Mouse (Mus musculus) cerebellum, adult 9-11 months (tissue): ENCODE data around the gene Wdr38.
A peak's percentile ranks its signal among the peaks of the same experiment; 100 is the strongest.
"Not testable (repeated sequence)": the region's sequence is repeated elsewhere in the genome, so short reads cannot be mapped to it uniquely, and the experiment has no call there.

Source experiments
- DNase-seq: peaks from one replicate; pipeline ENCODE4 v3.0.0; 2022

Wdr38 gene

GRCm38 (mm10) chr2:38999381-38999780 lies 2.1 kb downstream of the Wdr38 start:
- no peak for DNase-seq

DNA sequence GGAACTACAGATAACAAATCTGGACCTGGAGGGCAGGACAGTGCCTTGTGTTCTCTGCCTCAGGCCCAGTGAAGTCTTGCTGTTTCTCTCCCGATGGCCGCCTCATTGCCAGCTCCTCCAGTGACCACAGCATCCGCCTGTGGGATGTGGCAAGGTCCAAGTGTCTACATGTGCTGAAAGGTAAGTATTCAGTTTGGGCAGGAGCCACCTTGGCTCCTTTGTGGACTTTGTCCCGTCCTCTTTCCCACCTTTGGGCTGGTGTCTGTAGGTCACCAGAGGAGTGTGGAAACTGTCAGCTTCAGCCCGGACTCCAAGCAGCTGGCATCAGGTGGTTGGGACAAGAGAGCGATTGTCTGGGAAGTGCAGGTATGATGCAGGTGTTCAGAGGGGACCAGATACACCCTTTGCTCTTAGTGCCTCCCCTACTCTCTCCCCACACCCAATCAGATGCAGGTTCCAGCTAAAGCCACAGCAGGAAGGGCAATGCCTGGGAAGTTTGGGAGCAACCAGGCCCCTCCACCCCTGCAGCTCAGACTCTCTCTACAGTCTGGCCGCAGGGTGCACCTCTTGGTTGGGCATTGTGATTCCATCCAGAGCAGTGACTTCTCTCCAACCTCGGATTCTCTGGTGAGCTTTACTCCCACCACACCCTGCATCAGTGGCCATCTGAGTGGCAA lies 2.8 kb downstream of the Wdr38 start:
- DNase-seq, result no peak

- no peak for DNase-seq
These were observed 3.3 kb downstream of the Wdr38 start for GRCm38 (mm10) chr2:39000587-39000919.

GRCm38 (mm10) chr2:39001866-39002265 lies 4.6 kb downstream of the Wdr38 start:
- no peak for DNase-seq

DNA sequence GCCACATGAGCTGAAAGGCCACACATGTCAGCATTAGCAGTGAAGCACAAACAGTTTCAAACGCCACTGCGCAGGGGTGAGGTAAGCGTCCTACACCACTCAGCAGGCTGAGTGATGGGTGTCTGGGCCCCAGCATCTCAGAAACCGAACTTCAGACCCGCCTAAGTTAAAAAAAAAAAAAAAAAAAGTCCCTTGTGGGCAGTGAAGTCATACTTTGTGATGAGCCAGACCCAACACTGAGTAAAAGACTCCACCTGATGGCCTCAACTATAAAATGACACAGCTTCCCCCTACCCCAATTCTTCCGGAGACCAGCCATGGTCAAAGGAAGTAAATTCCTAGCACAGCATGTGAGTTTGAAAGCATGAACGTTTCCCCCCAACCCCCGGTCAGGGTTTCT lies 5.8 kb downstream of the Wdr38 start:
- no peak for DNase-seq

DNA sequence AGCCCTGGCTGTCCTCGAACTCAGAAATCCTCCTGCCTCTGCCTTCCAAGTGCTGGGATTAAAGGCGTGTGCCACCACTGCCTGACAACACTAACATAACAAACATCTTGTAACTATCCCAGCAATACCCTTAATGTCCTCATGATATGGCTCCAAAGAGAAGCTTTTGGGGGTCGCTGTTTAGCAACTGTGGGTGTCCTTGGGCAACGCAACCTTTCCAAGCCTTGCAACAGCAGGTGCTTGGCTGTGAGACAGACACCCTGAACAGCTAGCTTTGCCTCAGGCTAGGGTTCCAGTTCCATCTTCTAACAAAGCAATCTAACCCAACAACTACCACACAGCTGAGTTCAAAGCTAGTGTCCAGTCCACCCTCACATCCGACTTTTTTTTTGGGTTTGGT lies 6.2 kb downstream of the Wdr38 start:
- DNase-seq, result no peak

- no peak for DNase-seq
These were observed 7.1 kb downstream of the Wdr38 start for GRCm38 (mm10) chr2:39004372-39004771.

GRCm38 (mm10) chr2:39004880-39005435 lies 7.7 kb downstream of the Wdr38 start, which contains the start of gene Arpc5l:
Gene Arpc5l (plus strand): TSS chr2:39005348.
- peak; percentile 91 for DNase-seq

DNA sequence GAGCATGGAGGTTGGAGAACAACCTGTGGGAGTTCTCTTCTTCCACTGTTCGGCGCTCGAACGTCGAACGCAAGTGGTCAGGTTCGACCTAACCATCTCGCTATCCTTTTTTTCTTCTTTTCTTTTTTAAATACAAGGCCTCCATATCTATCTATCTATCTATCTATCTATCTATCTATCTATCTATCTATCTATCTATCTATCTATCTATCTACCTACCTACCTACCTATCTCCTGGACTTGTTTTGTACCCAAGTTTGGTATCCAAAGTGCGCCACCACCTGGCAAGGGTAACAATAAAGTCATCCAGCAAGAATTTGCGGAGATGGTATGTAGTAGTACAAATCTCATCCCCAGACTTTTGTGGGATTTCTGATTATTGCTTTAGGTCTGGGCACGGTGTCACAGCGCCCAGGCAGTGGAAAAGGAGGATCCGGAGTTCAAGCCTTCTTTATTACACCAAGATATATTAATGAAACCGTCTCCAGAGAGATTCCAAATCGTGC lies 8.4 kb downstream of the Wdr38 start, which contains the start of gene Rpl35:
Gene Rpl35, minus strand, starts transcription at position 51 of the 506 bp plus-strand sequence.
- peak; percentile 30 for DNase-seq

GRCm38 (mm10) chr2:39006149-39006730 lies 9.0 kb downstream of the Wdr38 start:
- peak; percentile 28 for DNase-seq

DNA sequence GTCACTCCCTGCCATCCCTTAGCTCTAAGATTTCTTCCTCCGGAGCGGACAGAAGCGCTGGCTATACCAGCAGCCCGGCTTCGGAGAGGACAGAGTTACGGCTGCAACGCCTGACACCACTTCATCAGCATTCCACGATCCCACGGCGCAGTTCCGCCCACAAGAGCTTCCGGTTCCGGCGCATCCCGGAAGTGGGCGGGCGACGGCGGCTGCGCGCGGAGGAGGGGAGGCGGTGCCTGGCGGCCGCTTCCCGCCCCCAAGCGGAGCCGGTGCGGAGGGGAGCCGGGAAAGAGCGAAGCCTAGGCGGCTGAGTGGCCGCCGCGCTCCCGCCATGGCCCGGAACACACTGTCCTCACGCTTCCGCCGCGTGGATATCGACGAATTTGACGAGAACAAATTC lies 10.6 kb downstream of the Wdr38 start:
- peak; percentile 93 for DNase-seq

DNA sequence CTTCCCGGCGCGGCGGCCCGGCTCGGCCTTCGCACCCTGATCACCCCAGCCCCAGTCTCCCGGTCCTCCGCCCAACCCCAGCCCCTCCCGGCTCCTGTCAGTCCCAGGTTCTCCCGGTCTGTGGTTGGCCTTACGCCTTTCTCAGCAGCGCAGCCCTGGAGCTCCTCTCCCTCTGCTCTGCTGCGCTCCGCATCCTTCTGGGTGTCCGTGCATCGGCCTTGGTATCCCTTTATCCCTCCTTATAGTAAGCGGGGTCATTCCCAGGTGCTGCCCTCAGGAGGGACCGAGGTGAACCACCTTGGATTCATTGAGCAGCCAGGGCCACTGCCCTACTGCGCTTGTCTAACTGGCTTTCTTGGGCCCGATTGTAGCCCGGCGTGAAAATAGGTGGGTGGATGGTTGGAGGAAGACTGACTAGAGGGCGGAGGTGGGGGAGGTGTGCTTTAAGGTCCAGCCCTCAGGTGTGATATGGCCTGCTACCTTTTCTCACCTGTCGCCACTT lies 11.1 kb downstream of the Wdr38 start:
- DNase-seq, result peak; percentile 72

- DNase-seq, result peak; percentile 45
These were observed 11.7 kb downstream of the Wdr38 start for GRCm38 (mm10) chr2:39008954-39009365.

DNA sequence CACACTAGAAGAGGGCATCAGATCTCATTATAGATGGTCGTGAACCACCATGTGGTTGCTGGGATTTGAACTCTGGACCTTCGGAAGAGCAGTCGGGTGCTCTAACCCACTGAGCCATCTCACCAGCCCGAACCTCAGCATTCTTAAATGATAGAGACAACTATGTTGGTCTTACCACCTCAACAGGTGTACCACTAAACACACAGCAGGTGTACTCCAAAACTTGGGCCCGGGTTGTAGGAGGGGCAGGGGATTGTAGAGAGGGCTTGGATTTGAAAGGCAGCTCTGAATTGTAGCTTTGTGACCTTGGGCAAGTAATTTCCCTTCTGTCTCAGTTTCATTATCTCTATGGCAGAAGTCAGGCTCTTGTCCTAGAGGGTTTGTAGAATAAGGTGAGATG lies 12.9 kb downstream of the Wdr38 start:
- DNase-seq, result not testable (repeated sequence)

GRCm38 (mm10) chr2:39011264-39011663 lies 14.0 kb downstream of the Wdr38 start:
- DNase-seq, result no peak

DNA sequence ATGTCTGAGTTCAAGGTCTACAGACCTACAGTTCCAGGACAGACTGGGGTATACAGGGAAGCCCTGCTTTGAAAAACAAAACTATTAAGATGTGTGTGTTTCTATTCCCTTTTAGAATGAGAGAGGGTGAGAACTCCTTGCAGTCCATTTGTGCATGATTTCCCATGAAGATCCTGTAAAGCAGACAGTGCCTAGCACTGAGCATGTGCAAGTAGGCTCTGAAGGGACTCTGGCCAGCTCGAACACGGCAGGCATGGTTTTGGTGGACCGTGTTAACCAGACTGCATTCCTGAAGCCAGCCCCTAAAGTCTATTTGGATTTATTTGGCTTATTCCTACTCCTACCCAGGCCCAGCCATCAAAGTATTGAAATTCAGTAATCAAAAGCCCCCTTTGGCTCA lies 14.7 kb downstream of the Wdr38 start:
- no peak for DNase-seq

GRCm38 (mm10) chr2:39012768-39013279 lies 15.5 kb downstream of the Wdr38 start:
- no peak for DNase-seq

DNA sequence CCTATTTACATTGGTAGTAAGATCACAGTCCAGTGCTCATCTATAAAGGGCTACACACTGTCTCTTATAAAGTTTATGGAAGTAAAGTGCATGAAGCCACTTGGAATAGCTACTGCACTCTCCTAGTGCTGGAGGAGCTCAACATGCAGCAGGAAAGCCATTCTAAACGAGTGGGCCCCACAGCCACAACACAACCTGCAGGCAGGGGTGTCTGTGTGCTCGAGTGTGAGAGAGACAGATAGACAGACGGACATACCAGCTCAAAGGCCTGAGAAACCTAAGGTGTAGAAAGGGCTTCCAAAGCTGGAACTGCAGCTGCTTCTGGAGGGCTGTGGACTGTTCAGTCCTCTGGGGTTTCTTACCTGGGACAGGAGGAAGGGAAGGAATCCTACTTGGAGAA lies 19.3 kb downstream of the Wdr38 start:
- no peak for DNase-seq

- DNase-seq, result no peak
These were observed 22.7 kb downstream of the Wdr38 start for GRCm38 (mm10) chr2:39020004-39020403.

DNA sequence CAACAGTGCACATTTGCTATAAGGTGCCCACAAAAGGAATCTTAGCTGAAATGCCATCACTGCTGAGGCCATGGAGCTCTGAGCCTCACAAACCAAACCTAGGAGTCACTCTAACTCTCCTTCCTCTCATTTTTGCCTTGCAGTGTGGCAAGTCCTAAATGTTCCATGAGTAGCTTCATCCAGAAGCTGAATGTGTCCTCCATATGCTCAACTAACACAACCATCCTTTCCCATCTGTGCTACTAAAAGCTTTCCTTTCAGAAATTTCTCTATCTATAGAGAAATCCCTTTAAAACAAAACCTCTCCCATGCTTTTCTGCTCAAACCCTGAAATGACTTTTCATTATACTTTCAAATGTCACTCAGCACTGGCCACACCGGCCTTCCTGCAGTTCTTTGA lies 34.3 kb downstream of the Wdr38 start:
- DNase-seq, result no peak

DNA sequence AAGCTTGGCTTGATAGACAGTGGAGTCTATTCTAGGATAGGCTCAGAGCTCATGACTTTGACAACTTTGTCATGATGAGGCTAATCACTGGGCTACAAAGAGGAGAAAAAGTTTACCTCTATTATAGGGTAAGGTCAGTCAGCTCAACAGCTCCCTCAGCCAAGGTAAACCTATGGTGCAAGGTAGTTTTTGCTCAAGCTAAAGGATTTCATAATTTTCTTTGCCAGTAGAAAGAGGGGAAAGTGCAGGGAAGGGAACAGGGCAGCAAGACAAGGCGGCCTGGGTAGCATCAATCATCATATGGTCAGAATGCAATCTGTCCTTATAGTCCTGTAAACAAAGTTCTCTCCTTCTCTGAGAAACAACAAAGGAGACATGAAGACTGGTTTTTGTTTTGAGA lies 42.9 kb downstream of the Wdr38 start:
- no peak for DNase-seq

DNA sequence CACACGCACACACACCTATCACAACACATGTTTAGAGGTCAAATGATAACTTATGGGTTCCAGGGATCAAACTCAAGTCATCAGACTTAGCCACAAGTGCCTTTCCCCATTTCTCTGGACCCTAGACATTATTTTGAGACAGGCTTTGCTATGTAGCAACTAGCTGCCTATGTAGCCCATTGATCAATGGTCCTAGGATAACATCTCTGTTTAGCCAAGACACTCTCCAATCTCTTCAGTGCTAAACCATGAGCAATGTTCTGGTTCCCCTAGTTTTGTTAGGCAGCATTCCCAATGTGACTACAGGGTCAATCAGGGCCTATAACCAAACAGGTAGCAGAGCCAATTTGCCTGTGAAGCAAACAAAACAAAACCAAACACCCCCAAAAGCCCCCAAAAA lies 51.2 kb downstream of the Wdr38 start:
- DNase-seq, result no peak
